Mouse (Mus musculus): ENCODE data around the gene Fgfr2.

DNA sequence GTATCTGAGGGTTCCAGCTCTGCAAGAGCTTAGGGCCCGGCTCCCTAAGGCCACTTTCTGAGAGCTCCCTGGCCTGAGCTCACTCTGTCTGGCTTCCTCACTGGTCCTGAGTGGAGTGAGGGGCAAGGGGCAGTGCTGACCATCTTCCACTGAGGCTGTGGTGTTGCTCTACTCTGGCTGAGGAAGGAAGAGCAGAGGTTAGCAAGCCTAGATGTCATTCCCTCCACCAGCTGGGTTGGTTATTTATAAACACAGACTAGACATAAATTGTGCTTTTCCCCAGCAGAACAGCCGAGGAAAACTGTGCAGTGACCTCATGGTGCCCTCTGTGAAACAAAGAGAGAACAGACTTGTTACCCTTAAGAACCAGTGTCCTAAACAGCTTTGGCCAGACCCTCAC, 435.3 kb downstream of the Fgfr2 start:
- no peak for TF ChIP-seq CTCF (IDR thresholded peaks at IDR 0.05; ENCODE audit: borderline replicate concordance, extremely low read depth, insufficient read depth, insufficient read length)
- TF ChIP-seq POLR2A (IDR thresholded peaks at IDR 0.05; ENCODE audit: borderline replicate concordance, extremely low read depth, insufficient read depth, insufficient read length, poor library complexity, severe bottlenecking) = no peak

Measured in brain, embryonic 14.5 days (tissue).